Mouse (Mus musculus) heart, adult 18-20 months (tissue): Measurements from ENCODE around the gene Tdp1. TPM values are rescaled to one million over a fixed set of nuclear protein-coding genes. Genes with fewer than 3 reads are reported as not detected.

Experiments
- DNase-seq, 2 experiments: peaks; one replicate each; pipeline ENCODE4 v3.0.0; 2021 to 2022; ENCODE audit warnings: mixed read lengths in 1 of 2
- total RNA-seq, 2 experiments: library from RNA; stranded (reverse); gene quantifications; 2 replicates each; pipeline ENCODE4 v1.2.3; 2021

The Tdp1 gene
- total RNA-seq, 2 experiments from 2014 or later = 8.8 to 10.5 TPM

GRCm38 (mm10) chr12:99898248-99898870 is 14.0 kb downstream of the Tdp1 start:
- DNase-seq = no peak

GRCm38 (mm10) chr12:99899991-99900390 is 15.7 kb downstream of the Tdp1 start:
- no peak for DNase-seq

GRCm38 (mm10) chr12:99901973-99902866 is 17.9 kb downstream of the Tdp1 start:
- DNase-seq = peak; percentile 75 to 81

GRCm38 (mm10) chr12:99902867-99903370 is 18.6 kb downstream of the Tdp1 start:
- peak in 1 of 2 experiments; percentile 52 for DNase-seq

GRCm38 (mm10) chr12:99904537-99904936 is 20.2 kb downstream of the Tdp1 start:
- no peak for DNase-seq

GRCm38 (mm10) chr12:99911466-99911865 is 27.1 kb downstream of the Tdp1 start:
- no peak for DNase-seq

GRCm38 (mm10) chr12:99917800-99918427 is 33.6 kb downstream of the Tdp1 start:
- DNase-seq = no peak

- no peak for DNase-seq
Measured at GRCm38 (mm10) chr12:99919636-99920035, 35.3 kb downstream of the Tdp1 start.

GRCm38 (mm10) chr12:99921045-99921444 is 36.7 kb downstream of the Tdp1 start:
- no peak for DNase-seq

- no peak for DNase-seq
Measured at GRCm38 (mm10) chr12:99923131-99923606, 38.9 kb downstream of the Tdp1 start.

- no peak for DNase-seq
Measured at GRCm38 (mm10) chr12:99923703-99924102, 39.4 kb downstream of the Tdp1 start.

GRCm38 (mm10) chr12:99928311-99928710 is 44.0 kb downstream of the Tdp1 start:
- no peak for DNase-seq

GRCm38 (mm10) chr12:99929160-99929559 is 44.8 kb downstream of the Tdp1 start:
- no peak for DNase-seq

- DNase-seq = no peak
Measured at GRCm38 (mm10) chr12:99932245-99932644, 47.9 kb downstream of the Tdp1 start.

GRCm38 (mm10) chr12:99933630-99934029 is 49.3 kb downstream of the Tdp1 start:
- DNase-seq = no peak

GRCm38 (mm10) chr12:99935403-99935802 is 51.1 kb downstream of the Tdp1 start:
- no peak for DNase-seq

GRCm38 (mm10) chr12:99938476-99938875 is 54.2 kb downstream of the Tdp1 start:
- peak; percentile 21 to 31 for DNase-seq

GRCm38 (mm10) chr12:99939179-99939578 is 54.9 kb downstream of the Tdp1 start:
- no peak for DNase-seq

- no peak for DNase-seq
Measured at GRCm38 (mm10) chr12:99940704-99941103, 56.4 kb downstream of the Tdp1 start.

GRCm38 (mm10) chr12:99942441-99942840 is 58.1 kb downstream of the Tdp1 start:
- peak; percentile 7 to 50 for DNase-seq

- peak; percentile 44 to 71 for DNase-seq
Measured at GRCm38 (mm10) chr12:99952928-99953327, 68.6 kb downstream of the Tdp1 start.

GRCm38 (mm10) chr12:99956411-99956810 is 72.1 kb downstream of the Tdp1 start:
- DNase-seq = peak in 1 of 2 experiments; percentile 31
